Mouse (Mus musculus) frontal cortex, postnatal 36 days (tissue): ENCODE results near the gene Sept4.

Source experiments
- DNase-seq, 2 experiments: peaks; one replicate each; pipeline ENCODE4 v3.0.0; 2022; ENCODE audit warnings: low spot score in 2 of 2

The Sept4 gene

GRCm38 (mm10) chr11:87599395-87600089 is 30.8 kb downstream of the Sept4 start:
- no peak for DNase-seq

DNA sequence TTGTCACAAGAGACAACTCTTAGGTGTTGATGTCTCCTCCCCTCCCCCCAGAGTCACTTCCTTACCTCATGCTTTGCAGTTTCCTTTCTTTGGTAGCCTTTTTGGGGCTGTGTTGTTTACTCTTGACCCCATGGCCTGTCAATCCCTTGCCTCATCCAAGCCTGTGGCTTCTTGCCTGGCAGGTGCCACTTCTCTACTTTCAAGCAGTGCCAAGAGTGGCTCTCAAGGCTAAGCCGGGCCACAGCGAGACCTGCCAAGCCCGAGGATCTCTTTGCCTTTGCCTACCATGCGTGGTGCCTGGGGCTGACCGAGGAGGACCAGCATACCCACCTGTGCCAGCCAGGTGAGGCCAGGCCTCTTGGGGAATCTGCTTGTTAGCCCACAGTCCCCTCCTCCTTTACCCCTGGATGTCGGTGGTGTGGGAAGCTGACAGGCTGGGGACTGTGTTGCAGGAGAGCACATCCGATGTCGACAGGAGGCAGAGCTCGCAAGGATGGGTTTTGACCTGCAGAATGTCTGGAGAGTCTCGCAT is 31.7 kb downstream of the Sept4 start:
- DNase-seq: no peak

- DNase-seq: no peak
Measured at GRCm38 (mm10) chr11:87602234-87602633, 33.5 kb downstream of the Sept4 start.

DNA sequence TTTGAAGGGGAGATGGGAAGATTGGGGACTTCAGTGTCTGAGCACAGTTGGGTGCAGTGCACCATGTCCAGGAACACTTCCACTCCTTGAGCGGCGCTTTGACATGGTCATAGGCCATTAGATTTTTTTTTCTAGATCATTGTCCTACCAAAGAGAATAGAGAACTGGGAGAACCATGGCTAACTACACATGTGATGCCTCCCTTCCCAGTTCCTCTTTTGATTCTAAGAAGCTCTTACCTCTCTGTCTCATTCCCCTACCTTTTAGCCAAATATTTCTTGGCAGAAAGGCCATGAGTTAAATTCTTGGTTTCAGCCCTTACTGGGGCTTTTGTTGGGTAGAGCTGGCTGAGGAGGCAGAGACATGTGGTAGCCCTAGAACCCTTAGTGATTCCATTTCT is 34.9 kb downstream of the Sept4 start:
- no peak for DNase-seq

GRCm38 (mm10) chr11:87609264-87609663 is 40.6 kb downstream of the Sept4 start:
- no peak for DNase-seq

DNA sequence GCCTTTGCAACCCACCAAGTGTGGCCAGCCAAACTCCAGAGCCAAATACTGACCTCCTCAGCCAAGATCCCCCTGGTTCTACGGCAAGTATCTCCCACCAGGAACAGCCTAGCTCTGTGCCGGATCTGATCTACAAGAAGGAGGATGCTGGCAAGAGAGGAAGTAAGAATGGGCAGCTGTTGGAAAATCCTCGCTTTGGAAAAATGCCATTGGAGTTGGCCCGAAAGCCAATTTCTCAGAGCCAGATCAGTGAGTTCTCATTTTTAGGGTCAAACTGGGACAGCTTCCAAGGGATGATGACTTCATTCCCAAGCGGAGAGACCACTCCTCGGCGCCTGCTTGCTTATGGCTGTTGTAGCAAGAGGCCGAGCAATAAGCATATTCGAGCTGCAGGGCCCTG is 42.8 kb downstream of the Sept4 start:
- DNase-seq: no peak

DNA sequence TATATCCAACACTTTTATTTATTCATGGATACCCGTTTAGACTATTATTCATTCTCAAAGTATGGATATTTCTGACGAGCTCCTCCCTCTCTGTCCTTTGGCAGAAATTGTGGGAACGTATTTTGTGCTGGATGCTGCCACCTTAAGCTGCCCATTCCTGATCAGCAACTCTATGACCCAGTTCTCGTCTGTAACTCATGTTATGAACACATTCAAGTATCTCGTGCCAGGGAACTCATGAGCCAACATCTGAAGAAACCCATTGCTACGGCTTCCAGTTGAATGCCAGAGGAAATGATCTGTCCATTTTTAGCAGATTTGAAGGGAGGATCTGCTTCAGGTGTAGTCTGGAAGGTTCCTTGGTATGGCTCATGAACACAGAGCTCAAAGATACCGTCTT is 45.3 kb downstream of the Sept4 start:
- no peak for DNase-seq

GRCm38 (mm10) chr11:87615551-87615950 is 46.8 kb downstream of the Sept4 start:
- DNase-seq: no peak

- no peak for DNase-seq
Measured at GRCm38 (mm10) chr11:87615952-87616351, 47.2 kb downstream of the Sept4 start.

GRCm38 (mm10) chr11:87616790-87617474 is 48.2 kb downstream of the Sept4 start, which contains the start of gene Hsf5:
Hsf5 (plus strand) TSS chr11:87617164.
- DNase-seq: no peak

DNA sequence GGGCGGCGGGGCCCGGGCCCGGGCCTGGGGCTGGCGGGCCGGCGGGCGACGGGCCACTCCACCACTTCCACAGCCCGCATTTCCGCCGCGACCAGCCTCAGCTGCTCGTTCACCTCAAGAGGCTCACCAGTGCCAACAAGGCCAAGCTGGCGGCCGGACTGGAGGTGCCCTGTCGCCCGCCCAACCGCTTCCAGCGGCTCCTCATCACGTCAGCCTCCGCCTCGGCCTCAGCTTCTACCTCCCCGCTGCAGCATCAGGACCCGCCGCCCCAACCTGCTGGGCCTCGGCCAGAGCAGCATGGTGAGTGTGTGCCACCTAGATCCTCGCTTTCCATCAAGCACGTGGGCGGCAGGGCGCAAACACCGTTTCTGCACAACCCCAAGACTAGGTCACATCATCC is 48.9 kb downstream of the Sept4 start:
- DNase-seq: no peak

DNA sequence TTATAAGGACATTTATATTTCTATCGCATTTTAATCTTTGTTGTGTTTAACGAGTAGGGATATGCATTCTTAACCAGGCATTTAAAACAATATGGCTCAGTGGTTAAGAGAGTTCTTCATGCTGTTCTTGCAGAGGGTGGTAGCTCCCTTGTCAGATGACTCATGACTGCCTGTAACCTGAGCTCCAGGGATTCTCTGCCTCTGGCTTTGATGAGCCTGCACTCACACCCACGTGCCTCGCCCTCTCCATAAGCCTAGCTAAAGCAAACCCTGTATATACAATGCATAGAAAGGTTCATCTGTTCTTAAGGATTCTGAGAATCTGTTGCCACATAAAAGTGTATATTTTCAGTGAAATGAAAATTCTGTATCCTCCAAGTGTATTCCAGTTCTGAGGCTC is 54.5 kb downstream of the Sept4 start:
- DNase-seq: no peak

GRCm38 (mm10) chr11:87629859-87630258 is 61.2 kb downstream of the Sept4 start:
- no peak for DNase-seq

GRCm38 (mm10) chr11:87638793-87639192 is 70.1 kb downstream of the Sept4 start:
- DNase-seq: no peak

GRCm38 (mm10) chr11:87639206-87639605 is 70.5 kb downstream of the Sept4 start:
- no peak for DNase-seq
